15 mouse cellular contexts compared by ENCODE assay signal in the genomic region with DNA sequence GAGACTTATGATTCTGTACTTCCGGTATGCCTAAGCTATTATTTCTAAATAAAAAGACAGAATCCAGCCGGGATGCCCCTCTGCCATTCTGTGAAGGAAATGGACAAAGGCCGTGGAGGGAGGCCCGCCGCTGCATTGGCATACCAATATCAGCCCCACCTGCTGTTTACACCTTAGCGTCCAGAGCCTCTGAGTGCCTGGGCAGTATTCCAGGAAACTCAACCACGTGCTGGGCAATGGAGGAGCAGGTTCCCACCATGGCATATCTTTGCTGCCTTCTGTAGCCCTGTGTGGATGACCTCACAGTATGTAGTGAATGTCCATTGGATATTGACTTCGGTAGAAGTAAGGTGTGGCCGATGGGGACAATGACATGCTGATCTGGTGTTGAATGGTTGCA.
DNase-seq lines count a peak whose midpoint lies in the region; TF ChIP-seq lines count a peak whose summit lies in the region.
"Had no signal": no experiment of that assay in that cellular context is flagged by ENCODE, and none has a peak within 500 bp of the region (broad histone marks: within the 10 kb centered on the region; RNA-seq: fewer than 3 reads in every experiment).

No protein-coding gene starts in this region.

- intact Hi-C loops in heart, postnatal 25 days (cut with DNase I): no loop called here

- H3K4me3 ChIP-seq in lung, adult 2 months (replicated peaks; ENCODE audit: extremely low read depth, low read depth, low read length): no peak overlapping the region
- no peak overlapping the region for H3K4me3 ChIP-seq in kidney, adult 2 months (ENCODE audit: insufficient read depth, low read depth, low read length)
- H3K4me3 ChIP-seq: embryonic facial prominence, embryonic 13.5 days; forebrain, embryonic 12.5 days; heart, adult 2 months; heart, embryonic 13.5 days; hindbrain, embryonic 10.5 days had no signal

- no peak for TF ChIP-seq POLR2A in lung, adult 2 months (IDR thresholded peaks at IDR 0.05; ENCODE audit: borderline replicate concordance, extremely low read depth, low read depth, low read length)
- no peak for TF ChIP-seq POLR2A in kidney, adult 2 months (IDR thresholded peaks at IDR 0.05; ENCODE audit: low read depth, low read length)

- peak; percentile 42 to 43 for DNase-seq in cerebellum, postnatal 14 days
- no peak for DNase-seq in cerebellum, adult 9-10 months
- DNase-seq in heart, postnatal 4 days: peak; percentile 19
- DNase-seq in heart, postnatal 25 days (ENCODE audit: low spot score): no peak
- peak; percentile 5 for DNase-seq in lung, postnatal 14 days
- DNase-seq in lung, adult 2 months: no peak
- DNase-seq in kidney, adult 2 months: no peak
- DNase-seq: adrenal gland, postnatal 10 days; gastrocnemius, postnatal 10 days; heart, adult 2 months had no signal

- H3K27me3 ChIP-seq in kidney, adult 2 months (replicated peaks; ENCODE audit: control insufficient read depth, insufficient read depth, low read length): no peaks in the 10 kb centered on the region
- H3K27me3 ChIP-seq: embryonic facial prominence, embryonic 13.5 days; forebrain, embryonic 12.5 days; heart, embryonic 13.5 days had no signal

- no peak overlapping the region for H3K27ac ChIP-seq in kidney, adult 2 months (ENCODE audit: insufficient read depth, low read depth, low read length)
- H3K27ac ChIP-seq: embryonic facial prominence, embryonic 13.5 days; forebrain, embryonic 12.5 days; heart, adult 2 months; heart, embryonic 13.5 days; hindbrain, embryonic 10.5 days; hindbrain, embryonic 14.5 days had no signal

- no peak for TF ChIP-seq CTCF in lung, adult 2 months (IDR thresholded peaks at IDR 0.05; ENCODE audit: insufficient read depth, low read length)
- TF ChIP-seq CTCF in kidney, adult 2 months (conservative IDR thresholded peaks at IDR 0.05; ENCODE audit: insufficient read depth, insufficient read length, low read depth, low read length): no peak

- WGBS in lung, adult 2 months: 71% methylated on average over 9 of the region's 9 CpGs
- 80% methylated on average over 9 of the region's 9 CpGs for WGBS in kidney, adult 2 months

- H3K36me3 ChIP-seq in kidney, adult 2 months (ENCODE audit: control insufficient read depth, insufficient read depth, low read length): no peaks in the 10 kb centered on the region
- H3K36me3 ChIP-seq: embryonic facial prominence, embryonic 13.5 days; forebrain, embryonic 12.5 days; heart, embryonic 13.5 days; hindbrain, embryonic 10.5 days had no signal

- H3K4me1 ChIP-seq in lung, adult 2 months (ENCODE audit: control insufficient read depth, insufficient read depth, low read length): no peaks in the 10 kb centered on the region
- no peaks in the 10 kb centered on the region for H3K4me1 ChIP-seq in kidney, adult 2 months (ENCODE audit: control insufficient read depth, insufficient read depth, low read length)
- H3K4me1 ChIP-seq: embryonic facial prominence, embryonic 13.5 days; forebrain, embryonic 12.5 days; heart, embryonic 13.5 days had no signal

Comparison
In these comparisons a context has a peak if more than half of its experiments do, and no peak if none do; other contexts are left out.
1. DNase-seq: peak in cerebellum, postnatal 14 days (2 of 2), heart, postnatal 4 days (single experiment) and lung, postnatal 14 days (single experiment); none in cerebellum, adult 9-10 months (single experiment), heart, postnatal 25 days (single experiment), lung, adult 2 months (single experiment) and kidney, adult 2 months (single experiment).